Mouse (Mus musculus) E14TG2a.4 (cell line): ENCODE measurements around the gene Fbxo22.

Experiments used
- CTCF ChIP-seq: conservative IDR thresholded peaks from 2 replicates; pipeline ENCODE4 v1.5.1; 2014; ENCODE audit warnings: low read length
- NANOG ChIP-seq: IDR thresholded peaks from 2 replicates; pipeline ENCODE4 v1.6.1; 2014; ENCODE audit warnings: borderline replicate concordance, low read length, mixed read lengths
- POU5F1 ChIP-seq: IDR thresholded peaks from 2 replicates; pipeline ENCODE4 v1.6.1; 2014; ENCODE audit warnings: low read length, borderline replicate concordance

- TF ChIP-seq CTCF (no peak), NANOG (no peak), POU5F1 (no peak)
Observed at GRCm38 (mm10) chr9:55195876-55196275, 12.8 kb upstream of the Fbxo22 start.
